Mouse (Mus musculus): ENCODE results near the gene Slc24a3. TPM values are rescaled to one million over a fixed set of nuclear protein-coding genes. Genes with fewer than 3 reads are reported as not detected.

Slc24a3 gene
- total RNA-seq, 4 experiments from 2014 or later: 151 to 176 (median 168) TPM

DNA sequence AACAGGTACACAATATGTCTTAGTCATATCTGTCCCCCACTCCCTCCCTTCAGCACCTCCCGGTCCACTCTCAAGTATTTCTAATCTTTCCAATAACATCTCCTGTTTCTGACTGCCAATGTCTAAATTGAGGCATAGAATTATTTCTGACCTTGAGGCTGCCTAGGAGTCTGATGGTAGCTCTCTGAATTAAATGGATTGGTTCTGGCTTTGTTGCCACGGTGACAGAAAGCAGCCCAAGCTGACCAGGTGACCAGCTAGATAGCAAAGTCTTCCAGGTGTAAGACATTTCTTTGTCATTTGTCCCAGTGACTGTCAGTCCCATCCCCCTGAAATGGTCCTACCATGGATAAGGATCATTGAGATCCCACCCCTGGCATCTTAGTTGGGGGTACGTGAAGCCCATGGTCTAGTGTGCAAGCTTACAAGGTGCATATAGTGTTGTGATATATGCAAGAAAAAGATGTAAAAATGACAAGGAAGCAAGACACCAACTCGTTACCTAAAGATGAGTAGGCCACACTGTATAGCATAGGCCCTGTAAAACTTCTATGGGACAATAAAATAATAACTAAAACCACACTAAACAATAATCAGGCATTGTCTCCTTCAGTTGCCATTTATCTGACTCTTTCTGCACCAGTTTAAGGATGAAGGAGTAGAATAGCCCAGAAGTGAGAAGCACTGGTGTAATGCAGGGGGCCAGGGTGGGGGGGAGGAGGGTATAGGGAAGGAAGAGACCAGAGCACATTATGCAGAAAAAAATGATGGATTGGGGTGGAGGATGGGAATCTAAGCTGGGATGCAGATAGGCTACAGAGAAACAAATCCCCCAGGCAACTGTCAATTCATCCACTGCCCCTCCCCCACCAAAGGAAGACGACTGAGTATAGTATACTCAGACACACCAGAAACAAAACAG lies 253.7 kb downstream of the Slc24a3 start:
- DNase-seq (ENCODE audit: low spot score in 2 of 2): no peak

DNA sequence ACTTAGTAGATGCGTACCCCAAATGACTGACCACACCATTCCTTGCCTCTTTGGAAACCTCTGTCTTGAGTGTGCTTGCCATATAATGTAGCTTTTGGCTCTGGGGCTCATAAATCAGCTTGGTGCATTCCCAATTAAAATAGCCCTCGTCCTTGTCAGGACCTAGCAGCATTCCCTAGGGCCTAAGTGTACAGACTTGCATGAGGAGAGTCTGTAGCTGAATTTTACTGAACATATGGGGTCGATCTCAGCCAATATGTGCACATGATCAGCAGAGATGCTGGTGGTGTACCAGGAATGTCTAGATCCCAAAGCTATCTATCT lies 254.3 kb downstream of the Slc24a3 start:
- DNase-seq (ENCODE audit: low spot score in 2 of 2): no peak

- no peak for DNase-seq (ENCODE audit: low spot score in 2 of 2)
Observed at GRCm38 (mm10) chr2:145429982-145430381, 262.4 kb downstream of the Slc24a3 start.

GRCm38 (mm10) chr2:145434068-145434467 lies 266.5 kb downstream of the Slc24a3 start:
- DNase-seq (ENCODE audit: low spot score in 2 of 2): no peak

GRCm38 (mm10) chr2:145438336-145438735 lies 270.8 kb downstream of the Slc24a3 start:
- DNase-seq (ENCODE audit: low spot score in 2 of 2): no peak

DNA sequence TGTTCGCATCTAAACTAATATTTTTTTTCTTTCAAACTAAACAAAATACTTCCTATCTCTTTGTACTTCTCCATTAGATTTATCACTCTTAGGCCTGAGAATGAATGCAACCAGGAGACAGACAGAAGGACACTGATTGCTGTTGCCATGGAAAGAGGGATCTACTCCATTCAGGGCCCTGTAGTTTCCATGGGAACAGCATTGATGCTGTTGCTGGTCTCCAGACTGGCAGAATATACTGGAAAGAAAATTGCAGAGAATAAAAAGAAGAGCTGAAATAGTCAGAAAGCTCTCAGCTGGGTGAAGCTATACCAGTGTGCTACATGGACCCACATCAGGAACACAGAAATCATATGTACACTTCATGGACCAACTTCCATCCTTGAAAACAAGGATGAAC lies 272.2 kb downstream of the Slc24a3 start:
- DNase-seq (ENCODE audit: low spot score in 2 of 2): peak in 1 of 2 experiments; percentile 15

DNA sequence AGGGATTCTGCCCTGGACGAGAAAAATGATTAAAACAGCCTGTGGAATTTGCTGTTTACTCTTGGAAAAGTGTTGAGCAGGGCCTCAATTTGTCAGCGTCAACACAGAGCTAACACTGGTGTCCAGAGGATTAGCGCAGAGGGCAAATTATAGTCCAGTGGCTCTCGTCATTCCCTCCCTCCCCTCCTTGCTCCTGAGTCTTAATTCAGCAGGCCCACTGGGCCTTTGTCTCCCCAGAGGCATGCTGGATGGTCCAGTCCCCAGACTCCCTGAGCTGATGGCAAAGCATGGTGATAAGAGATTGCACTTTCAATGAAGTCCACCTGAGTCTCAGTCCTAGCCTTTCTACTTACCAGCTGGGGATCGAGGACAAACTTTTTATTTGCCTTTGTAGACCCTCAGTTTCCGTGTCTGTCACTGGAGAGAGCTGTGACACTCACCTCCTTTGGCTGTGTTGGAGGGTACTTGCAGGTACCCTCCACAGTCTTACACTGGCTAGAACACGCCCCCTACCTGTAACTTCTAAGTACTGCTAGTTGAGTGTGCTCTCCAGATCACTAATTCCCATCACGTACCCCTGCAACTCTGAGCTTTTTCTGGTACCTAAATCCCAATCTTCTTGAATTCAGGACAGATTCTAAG lies 289.7 kb downstream of the Slc24a3 start:
- no peak for DNase-seq (ENCODE audit: low spot score in 2 of 2)

DNA sequence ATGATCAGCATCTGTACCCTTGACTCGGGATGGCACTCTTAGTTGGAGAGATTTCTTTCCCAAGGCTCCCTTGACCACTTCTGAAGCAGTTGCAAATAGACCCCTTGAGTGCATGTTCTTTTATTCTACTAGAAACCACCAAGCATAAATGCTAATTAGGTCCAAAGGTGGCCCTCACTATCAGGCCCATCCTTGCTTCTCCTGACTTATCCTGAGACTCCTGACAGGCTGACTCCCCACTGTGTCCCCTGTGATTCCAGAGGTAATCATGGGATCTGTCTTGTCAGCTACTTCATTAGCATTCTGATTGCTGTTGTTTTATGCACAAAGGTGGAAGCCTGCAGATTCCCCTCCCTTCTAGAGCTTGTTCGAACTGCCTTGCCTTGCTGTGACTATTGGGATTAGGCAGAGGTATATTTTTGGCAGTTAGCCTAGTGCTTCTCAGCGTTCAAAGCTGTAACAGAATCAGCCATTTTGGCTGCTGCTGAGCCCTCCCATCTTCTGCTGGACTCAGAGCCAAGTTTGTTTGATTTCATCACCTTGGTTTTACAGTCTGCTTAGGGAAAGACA lies 293.4 kb downstream of the Slc24a3 start:
- DNase-seq (ENCODE audit: low spot score in 2 of 2): no peak

GRCm38 (mm10) chr2:145462253-145462652 lies 294.7 kb downstream of the Slc24a3 start:
- DNase-seq (ENCODE audit: low spot score in 2 of 2): no peak

DNA sequence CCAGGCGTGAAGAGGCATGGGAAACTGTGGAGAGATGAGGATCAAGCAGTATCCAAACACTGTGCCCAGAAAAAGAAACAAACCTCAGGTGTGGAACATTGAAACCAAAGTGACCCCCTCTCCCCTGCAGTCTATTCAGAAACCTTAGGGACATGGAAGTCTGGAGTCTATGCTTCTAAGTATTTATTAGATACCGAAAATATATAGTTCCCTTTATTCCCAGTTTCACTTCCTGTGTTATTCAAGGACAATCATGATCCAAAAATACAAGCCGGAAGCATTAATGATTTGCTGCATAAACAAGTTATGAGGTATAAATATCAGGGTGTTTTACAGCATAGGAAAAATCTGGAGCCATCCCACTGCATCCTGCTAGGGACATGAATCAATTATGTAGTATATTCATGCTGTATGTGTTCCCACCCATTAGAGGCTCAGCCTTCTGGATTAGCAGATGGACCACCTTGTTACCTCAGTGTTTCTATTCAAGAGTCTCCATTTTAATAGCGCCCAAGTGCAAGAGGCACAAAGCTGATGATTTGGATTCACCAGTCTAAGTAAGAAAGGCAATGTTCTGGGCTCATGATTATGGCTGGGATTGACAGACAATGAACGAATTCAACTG lies 301.3 kb downstream of the Slc24a3 start:
- DNase-seq (ENCODE audit: low spot score in 2 of 2): no peak

DNA sequence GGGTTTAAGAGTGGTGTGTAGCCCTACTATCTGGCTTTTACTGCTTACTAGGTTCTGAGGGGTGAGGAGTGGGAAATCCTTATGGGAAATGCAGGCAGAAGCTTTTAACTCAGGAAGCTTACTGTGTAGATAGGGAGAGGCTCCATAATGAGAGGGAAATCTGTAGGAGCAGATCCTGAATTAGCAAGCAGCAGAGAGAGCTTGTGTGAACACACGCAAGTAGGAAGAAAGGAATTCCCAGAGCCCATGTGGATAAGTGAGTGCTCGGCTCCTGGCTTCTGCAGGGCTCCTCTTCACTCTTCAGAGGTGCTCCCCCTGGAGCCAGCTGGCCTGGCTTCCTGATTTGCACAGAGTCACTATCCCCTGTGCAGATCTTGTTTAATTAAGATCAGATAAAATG lies 309.9 kb downstream of the Slc24a3 start:
- DNase-seq (ENCODE audit: low spot score in 2 of 2): no peak

DNA sequence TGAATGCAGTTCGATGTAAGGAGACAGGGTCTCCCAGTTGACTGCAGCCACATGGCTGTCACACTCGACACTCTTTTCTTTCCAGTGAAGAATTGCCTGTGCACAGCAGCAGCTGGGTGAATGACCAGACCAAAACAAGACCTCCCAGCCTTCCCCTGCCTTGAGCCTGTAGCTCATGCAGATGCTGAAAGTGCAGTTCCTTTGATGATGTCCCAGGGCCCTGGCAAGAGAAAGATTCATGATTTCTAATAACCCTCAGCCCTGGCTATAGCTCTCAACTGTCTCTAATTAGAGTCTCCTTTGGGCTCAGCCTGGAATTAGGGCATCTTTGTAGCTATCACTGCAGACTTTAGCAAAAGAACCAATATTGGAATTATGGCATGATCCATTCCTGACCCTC lies 312.1 kb downstream of the Slc24a3 start:
- no peak for DNase-seq (ENCODE audit: low spot score in 2 of 2)

DNA sequence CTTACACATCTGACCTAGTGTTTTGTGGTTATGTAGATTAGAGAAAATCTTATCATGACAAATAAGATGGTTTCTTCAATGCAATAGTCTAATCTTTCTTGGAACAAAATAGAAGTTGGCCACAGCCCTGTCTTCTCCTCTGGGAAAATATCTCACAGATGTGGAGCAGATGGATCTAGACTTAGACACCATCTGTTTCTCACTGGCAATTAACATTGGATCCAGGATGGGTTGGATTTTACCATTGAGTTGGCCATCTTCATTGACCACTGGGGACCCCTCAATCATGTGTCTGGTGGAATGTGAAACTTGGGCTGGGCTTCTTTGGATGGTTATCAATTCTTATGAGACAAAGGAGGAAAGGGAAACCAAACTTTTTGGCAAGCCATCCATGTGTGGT lies 332.7 kb downstream of the Slc24a3 start:
- no peak for DNase-seq (ENCODE audit: low spot score in 2 of 2)

DNA sequence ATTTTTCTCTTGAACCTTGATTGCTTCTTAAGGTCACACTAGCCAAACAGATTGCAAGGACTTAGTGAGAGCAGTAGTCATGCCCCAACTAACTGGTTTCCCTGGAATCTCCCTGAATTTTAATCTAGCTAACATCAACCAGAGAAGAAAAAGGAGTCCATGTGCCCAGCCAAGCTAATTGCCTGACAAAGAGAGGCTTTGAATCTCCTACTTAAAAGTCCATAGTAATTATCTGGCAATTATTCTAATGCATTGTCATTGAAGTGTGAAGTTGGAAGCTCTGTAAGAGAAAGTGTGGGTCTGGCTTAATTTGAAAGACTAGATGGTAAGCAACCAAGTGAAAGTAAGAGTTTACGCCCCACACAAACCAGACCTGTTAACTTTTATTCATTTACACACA lies 333.9 kb downstream of the Slc24a3 start:
- DNase-seq (ENCODE audit: low spot score in 2 of 2): no peak

DNA sequence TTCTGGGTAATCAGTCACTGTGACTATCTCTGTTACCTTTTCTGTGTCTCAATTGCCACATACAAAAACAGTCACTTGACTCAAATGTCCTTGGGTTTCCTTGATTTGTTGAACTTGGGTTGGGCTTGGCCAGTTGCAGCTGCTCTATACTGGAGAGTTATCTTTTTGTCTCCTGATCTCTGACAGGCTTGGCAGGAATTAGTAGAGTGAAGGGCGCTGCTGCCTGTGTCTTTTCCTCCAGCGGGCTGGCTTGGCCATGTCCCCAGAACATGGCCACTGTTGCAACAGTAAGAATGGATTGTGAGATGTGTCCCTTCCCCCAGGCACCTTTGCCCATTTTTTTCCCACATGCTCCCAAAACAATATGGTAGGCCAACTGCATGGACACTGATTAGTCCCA lies 340.1 kb downstream of the Slc24a3 start:
- no peak for DNase-seq (ENCODE audit: low spot score in 2 of 2)

GRCm38 (mm10) chr2:145510650-145511225 lies 343.2 kb downstream of the Slc24a3 start:
- no peak for DNase-seq (ENCODE audit: low spot score in 2 of 2)

- DNase-seq (ENCODE audit: low spot score in 2 of 2): no peak
Observed at GRCm38 (mm10) chr2:145515956-145516355, 348.4 kb downstream of the Slc24a3 start.

DNA sequence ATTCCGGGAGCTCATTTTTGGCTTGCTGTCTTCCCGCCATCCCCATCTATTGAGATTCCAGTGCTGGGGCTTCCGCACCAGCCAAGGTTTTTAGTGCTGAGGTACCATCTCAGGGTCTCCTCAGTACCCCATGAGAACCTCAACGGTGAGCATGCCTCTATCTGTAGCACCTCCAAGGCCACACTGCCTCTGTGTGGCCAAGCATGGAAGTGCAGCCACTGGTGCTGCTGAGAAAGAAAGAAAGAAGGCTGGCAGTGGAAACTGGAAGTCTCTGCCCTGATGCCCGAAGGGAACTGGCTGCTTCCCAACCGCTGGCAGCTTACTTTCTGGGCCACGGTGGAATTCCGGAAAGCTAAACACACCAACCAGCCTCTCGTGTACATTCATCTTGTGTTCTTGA lies 349.8 kb downstream of the Slc24a3 start:
- peak; percentile 77 to 87 for DNase-seq (ENCODE audit: low spot score in 2 of 2)

DNA sequence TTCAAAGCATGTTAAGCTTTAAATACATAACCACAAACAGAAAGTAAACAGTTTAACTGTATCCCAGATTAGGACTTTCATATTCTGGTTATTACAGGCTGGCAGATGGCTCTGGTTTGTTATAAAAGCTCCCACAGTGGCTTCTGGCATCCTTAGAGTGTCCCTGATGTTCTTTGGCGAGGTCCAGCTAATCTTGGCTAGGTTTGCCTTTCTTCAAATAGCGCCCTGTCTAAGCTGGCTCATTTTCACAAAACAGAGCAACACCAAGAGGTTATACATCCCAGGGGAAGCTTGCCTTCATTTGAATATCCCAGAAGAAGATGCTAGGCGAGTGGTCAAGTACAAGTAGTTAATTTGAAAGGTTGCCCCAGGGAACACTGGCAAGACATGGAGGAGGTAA lies 354.5 kb downstream of the Slc24a3 start:
- no peak for DNase-seq (ENCODE audit: low spot score in 2 of 2)

- no peak for DNase-seq (ENCODE audit: low spot score in 2 of 2)
Observed at GRCm38 (mm10) chr2:145523381-145523780, 355.8 kb downstream of the Slc24a3 start.

- no peak for DNase-seq (ENCODE audit: low spot score in 2 of 2)
Observed at GRCm38 (mm10) chr2:145527151-145527550, 359.6 kb downstream of the Slc24a3 start.

DNA sequence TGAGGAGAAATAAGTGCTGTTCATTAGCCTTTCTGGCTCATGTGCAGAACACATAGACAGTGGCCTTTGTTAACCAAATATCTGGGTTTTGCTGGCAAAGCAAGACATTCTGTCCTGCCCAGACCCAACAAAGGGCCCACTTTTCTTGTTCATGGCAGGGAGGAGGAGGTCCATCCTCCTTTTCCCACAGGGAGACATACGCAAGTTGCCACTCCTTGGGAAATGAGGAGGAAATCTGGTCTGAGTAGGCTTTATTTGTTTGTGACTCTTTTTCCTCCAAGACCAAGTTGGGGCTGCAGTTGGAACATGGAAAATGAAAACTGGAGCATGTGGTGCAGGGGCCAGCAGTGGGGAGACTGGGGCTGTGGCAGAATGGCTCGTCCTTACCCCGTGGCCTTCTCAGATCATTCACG lies 363.4 kb downstream of the Slc24a3 start:
- DNase-seq (ENCODE audit: low spot score in 2 of 2): peak; percentile 39 to 43
